Mouse (Mus musculus): Measurements from ENCODE around the gene Kcnd2.

The Kcnd2 gene

DNA sequence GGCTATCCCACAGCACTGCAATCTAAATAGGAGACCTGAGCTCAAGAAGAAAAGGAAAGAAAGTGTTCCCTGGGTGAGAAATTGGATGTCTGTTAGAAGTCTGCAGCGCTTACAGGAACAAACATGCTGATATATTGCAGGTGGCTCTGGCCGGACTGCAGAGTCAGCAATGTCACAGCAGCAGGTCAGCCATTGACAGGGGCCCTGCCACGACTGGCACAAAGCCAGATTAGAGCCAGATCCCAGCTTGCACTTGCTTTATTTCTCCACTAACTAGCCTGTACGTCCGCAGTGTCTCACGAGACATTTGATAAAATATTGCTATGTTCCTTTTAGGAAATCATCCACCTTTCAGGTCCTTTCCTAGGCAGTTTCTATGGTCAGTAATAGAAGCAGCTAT, 468.9 kb downstream of the Kcnd2 start:
- DNase-seq (ENCODE audit: low read depth in 1 of 2, low spot score in 2 of 2) = no peak

DNA sequence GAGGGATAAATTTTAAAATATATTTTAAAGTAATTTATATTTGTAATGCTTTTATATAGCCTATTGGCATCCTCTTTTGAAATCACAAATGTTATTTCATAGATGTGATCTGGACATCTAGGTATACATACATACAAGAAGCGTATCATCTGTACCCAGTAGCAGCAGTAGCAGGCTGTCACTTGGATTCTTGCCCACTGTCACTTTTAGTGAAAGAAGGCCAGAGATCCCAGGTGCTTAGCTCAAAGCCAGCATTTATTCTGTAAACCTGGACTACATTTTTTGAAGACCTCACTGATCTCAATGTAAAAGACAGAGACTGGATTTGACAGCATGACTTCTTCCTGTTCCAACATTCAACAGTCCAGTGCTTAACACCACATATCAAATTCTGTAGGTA, 471.1 kb downstream of the Kcnd2 start:
- no peak for DNase-seq (ENCODE audit: low read depth in 1 of 2, low spot score in 2 of 2)

GRCm38 (mm10) chr6:21692861-21693350, 477.6 kb downstream of the Kcnd2 start:
- no peak for DNase-seq (ENCODE audit: low read depth in 1 of 2, low spot score in 2 of 2)

- no peak for DNase-seq (ENCODE audit: low read depth in 1 of 2, low spot score in 2 of 2)
These were observed 482.3 kb downstream of the Kcnd2 start for GRCm38 (mm10) chr6:21697641-21698040.

GRCm38 (mm10) chr6:21701131-21701530, 485.8 kb downstream of the Kcnd2 start:
- DNase-seq (ENCODE audit: low read depth in 1 of 2, low spot score in 2 of 2) = no peak

DNA sequence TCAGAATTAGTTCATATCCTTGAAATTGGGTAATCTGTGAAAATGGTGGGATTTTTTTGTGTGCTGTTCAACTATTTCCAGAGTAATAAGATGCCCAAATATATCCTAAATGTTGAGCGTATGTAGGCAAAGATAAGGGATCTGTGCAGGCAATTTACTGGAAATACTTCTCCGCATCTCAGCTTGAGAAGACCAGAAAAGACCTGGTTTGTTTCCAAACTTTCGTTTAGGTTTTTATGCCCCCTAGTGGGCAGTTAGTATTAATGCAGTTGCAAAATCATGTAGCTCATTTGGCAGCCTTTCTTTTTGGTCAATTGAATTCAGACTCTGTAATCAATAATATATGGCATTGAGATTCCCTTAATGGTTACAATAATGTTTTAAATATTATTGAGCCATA, 493.9 kb downstream of the Kcnd2 start:
- DNase-seq (ENCODE audit: low read depth in 1 of 2, low spot score in 2 of 2) = no peak

DNA sequence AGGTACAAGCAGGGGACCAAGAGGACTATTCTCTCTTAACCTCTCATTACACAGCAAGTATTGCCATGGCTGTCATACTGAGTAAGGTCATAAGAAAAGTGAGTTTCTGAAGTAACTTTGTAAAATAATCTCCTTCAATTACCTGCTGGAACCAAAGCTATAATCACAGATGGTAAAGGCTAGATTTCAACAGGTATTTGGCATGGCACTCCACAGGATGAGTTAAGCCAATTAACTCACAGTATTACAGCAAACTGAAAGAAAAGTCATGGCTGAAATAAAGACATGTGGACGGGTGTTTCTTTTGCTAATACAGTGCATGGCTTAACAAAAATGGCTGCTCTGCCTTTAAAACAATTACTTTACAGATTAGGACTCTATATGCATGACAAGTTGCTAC, 503.8 kb downstream of the Kcnd2 start:
- no peak for DNase-seq (ENCODE audit: low read depth in 1 of 2, low spot score in 2 of 2)

DNA sequence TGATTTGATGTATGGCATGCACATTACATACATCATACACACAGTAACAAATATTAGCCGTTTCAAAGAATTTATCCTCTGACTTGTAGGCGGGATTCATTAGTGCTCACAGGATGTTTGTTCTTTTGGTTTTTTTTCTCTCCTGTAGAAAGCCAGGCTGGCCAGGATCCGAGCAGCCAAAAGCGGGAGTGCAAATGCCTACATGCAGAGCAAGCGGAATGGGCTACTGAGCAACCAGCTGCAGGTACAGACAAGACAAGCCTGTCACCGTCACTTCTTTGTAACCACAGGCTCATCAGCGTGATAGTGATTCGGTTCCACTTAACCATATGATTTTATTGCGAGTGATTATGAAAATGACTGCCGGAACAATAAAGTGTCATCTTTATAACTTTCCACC, 506.9 kb downstream of the Kcnd2 start:
- DNase-seq (ENCODE audit: low read depth in 1 of 2, low spot score in 2 of 2) = no peak

- DNase-seq (ENCODE audit: low read depth in 1 of 2, low spot score in 2 of 2) = no peak
These were observed 525.3 kb downstream of the Kcnd2 start for GRCm38 (mm10) chr6:21740606-21741005.

DNA sequence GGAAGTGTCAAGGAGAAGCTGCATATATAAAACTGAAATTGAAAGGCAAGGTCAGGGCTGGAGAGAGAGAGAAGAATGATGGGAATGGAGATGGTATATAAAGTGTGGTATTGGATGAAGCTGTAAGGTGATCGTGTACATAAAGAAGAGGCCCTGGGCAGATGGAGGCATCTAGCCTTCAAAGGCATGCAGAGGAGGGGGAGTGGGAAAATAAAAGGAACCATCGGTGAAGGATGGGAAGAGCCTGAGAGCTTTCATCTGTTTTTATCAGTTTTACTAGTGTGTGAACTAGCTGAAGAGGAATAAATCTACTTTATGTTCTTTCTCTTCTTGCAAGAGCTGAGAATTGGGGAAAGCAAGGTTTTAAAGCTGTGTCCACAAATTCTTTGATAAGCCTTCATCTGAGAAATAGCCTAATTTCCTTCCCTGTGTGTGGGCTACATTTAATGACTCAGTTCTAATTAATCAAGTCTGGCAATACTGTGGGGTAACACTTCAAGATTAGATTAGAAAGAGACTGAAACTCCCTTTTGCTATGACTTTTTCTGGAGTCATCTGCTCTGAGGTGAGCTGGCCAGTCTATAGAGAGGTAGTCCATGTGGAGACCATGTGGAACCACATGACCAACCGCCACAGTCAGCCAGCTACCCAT, 529.4 kb downstream of the Kcnd2 start:
- no peak for DNase-seq (ENCODE audit: low read depth in 1 of 2, low spot score in 2 of 2)

GRCm38 (mm10) chr6:21747536-21747935, 532.2 kb downstream of the Kcnd2 start:
- DNase-seq (ENCODE audit: low read depth in 1 of 2, low spot score in 2 of 2) = no peak

GRCm38 (mm10) chr6:21767787-21768221, 552.5 kb downstream of the Kcnd2 start:
- no peak for DNase-seq (ENCODE audit: low read depth in 1 of 2, low spot score in 2 of 2)

- DNase-seq (ENCODE audit: low read depth in 1 of 2, low spot score in 2 of 2) = no peak
These were observed 553.6 kb downstream of the Kcnd2 start for GRCm38 (mm10) chr6:21768745-21769446.

GRCm38 (mm10) chr6:21769447-21769809, 554.1 kb downstream of the Kcnd2 start:
- no peak for DNase-seq (ENCODE audit: low read depth in 1 of 2, low spot score in 2 of 2)

DNA sequence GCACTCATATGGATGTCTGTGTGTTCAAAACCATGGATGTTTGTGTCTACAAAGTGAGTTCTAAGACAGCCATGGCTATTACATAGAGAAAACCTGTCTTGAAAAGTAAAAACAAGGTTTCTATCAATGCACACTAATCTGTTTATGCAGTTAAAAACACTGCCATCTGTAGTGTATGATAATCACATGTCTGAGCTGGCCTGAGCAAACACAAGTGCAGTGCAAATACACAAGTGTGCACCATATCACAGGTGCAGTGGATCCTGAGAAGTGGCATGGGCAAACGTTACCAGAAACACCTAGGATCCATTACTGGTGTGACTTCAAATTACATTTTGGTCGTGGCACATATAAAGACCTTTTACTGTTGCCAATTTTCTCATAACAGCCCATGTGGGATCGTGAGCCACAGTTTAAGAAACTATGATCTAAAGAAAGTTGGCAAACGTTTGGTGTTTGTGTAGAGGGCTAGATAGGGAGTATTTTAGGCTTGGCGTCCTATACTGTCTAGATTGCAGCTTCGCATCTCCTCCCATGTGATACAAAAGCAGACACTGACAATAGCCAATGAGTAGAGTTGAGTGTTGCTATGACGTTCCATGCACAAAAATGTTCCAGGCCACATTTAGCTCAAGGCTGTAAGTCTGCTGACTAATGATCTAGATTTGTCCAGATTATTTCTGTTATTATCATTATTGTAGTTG, 559.1 kb downstream of the Kcnd2 start:
- no peak for DNase-seq (ENCODE audit: low read depth in 1 of 2, low spot score in 2 of 2)

All from monocyte, adult 2 months (primary cell).